Mouse (Mus musculus) heart, postnatal 10 days (tissue): Measurements from ENCODE around the gene Atp10b. TPM values are rescaled to one million over a fixed set of nuclear protein-coding genes. Genes with fewer than 3 reads are reported as not detected.
"Not testable (repeated sequence)": the region's sequence is repeated elsewhere in the genome, so short reads cannot be mapped to it uniquely, and the experiment has no call there.

Experiments used
- DNase-seq, 2 experiments: peaks; one replicate each; pipeline ENCODE4 v3.0.0; 2021
- intact Hi-C: fragments of 180-260 bp; cut with DNase I; formaldehyde crosslinking; loops from one replicate; pipeline ENCODE4 v1.15.1; 2025
- total RNA-seq, 2 experiments: library from RNA; stranded (reverse); gene quantifications; 2 replicates each; pipeline ENCODE4 v1.2.3; 2021

Gene Atp10b
- not detected for total RNA-seq

DNA sequence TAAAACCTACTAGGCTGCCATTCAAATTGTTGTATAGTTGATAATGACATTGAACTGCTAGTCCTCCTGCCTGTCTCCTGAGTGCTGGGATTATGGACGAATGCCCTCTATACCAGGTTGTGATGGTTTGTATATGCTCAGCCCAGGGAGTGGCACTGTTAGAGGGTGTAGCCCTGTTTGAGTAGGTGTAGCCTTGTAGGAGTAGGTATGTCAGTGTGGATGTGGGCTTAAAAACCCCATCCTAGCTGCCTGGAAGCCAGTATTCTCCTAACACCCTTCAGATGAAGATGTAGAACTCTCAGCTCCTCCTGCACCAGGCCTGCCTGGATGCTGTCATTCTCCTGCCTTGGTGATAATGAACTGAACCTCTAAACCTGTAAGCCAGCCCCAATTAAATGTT, at the start of gene Atp10b:
Gene Atp10b (plus strand): TSS at position 301 of the 400 bp plus-strand sequence.
- no peak for DNase-seq
- intact Hi-C loops, result no loop called here

DNA sequence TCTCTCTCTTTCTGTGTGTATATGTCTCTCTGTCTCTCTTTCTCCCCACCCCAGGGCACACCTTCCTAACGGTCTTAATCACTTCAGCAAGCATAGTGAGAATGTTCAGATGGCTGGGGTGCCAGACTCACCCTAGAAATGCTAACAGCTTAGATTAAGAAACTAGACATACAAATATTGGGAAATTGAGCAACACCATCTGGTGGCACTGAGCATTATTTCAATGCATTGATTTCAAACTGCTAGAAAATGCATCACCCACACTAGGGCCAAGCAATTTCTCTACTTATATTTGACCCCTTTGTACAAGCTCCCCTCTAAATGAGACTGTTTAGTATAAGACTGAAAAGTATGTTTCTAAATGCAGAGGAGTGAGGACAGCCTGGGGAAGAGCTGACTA, 48.3 kb upstream of the Atp10b start:
- no peak for DNase-seq
- intact Hi-C loops, result no loop called here

DNA sequence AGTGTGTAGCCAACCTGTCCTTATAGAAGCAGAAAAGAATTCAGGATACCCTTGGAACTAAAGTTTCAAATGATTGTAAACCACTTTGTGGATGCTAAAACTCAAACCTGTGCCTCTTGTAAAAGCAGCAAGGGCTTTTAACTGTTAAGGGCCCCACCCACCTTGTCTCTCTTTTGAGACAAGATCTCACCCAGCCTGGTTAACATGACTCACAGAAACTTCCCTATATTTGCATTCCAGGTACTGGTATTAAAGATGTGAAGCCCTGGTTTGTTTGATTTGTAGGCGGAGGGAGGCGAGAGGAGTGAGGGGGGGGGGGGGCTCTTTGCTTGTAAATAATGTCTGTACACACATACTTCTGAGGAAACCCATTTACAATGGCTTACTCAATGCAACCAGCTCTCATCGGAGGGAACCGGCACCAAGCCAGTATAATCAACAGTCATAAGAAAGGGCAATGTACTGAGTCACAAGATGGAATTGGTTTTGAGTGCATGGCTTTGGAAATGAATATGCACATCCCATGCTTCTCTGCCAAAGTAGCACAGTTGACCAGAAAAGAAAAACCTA, 23.7 kb upstream of the Atp10b start:
- DNase-seq, result no peak
- intact Hi-C loops, result no loop called here

DNA sequence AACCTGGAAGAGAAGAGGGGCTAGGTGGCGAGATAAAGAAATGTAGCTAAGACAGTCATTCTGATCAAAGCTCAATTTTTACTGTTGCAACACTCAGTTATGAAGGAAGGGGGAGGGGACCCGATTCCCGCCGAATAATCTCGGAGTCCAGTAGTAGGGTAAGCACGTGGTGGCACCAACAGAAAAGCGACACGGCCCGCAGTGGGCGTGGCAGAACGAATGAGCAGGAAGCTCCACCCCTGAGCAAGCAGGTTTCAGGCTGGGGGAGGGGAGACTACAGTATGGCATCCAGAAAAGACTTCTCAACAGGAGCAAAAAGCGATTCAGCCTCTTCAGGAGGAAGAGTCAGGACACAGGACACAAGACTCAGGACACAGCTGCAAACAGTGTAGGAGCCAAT, 23.1 kb upstream of the Atp10b start:
- DNase-seq, intact Hi-C loops: not testable (repeated sequence)

GRCm38 (mm10) chr11:43141296-43141695, 8.4 kb upstream of the Atp10b start:
- intact Hi-C loops, result no loop called here
- DNase-seq, result no peak

DNA sequence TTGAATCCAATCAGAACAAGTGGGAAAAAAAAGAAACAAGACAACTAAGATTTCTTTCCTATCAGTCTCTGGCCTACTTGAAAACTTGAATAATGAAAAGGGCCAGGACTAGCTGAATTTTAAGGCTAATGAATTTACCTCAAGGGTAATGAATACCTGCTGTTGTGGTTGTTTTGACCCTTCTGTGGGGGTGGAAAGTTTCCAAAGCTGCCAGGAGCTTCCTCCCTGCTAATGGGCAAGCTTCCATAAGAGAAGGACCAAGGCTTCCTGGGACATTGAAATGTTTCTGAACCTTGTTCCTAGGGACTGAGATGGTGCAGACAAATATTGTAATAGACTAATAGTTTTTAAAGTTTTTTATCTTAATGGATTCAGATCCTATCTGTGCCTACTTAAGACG, 6.9 kb upstream of the Atp10b start:
- DNase-seq, result no peak
- intact Hi-C loops, result no loop called here

GRCm38 (mm10) chr11:43144178-43144577, 5.5 kb upstream of the Atp10b start:
- intact Hi-C loops, result no loop called here

DNA sequence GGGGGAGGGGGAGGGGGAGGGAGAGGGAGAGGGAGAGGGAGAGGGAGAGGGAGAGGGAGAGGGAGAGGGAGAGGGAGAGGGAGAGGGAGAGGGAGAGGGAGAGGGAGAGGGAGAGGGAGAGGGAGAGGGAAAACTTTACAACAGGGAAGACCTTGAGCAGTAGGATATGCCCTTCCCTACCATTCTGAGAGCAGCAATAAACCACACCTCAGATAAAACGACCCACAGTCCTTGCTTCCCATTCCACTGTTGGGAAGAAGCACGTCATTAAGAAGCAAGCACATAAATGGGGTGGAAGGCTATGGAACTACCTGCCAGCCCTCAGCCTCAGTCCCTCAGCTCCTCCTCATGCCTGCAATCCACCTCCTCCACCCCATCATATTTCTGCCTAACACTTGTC, 4.8 kb upstream of the Atp10b start:
- DNase-seq, intact Hi-C loops: not testable (repeated sequence)

More at GRCm38 (mm10) chr11:43144178-43144577, 5.5 kb upstream of the Atp10b start:
- no peak for DNase-seq

GRCm38 (mm10) chr11:43147380-43147779, 2.3 kb upstream of the Atp10b start:
- intact Hi-C loops, result no loop called here
- DNase-seq, result peak in 1 of 2 experiments; percentile 3

DNA sequence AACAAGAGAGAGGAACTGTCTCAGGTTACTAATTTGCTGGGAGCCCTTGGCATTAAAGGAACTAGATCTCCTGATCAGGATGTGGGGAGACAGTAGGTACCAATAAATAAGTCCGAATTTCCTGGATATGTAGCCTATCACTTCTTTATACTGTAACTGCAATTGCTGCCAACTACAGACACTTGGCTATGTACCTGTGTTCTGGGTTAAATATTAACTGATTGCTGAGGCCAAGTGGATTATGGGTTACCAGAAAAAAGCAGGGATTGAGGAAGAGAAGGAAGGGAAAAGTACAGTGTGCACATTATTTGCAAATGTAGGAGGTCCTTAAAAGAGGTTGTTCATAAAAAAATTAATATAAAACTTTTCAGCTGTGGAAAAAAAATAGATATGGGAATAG, 1.3 kb upstream of the Atp10b start:
- intact Hi-C loops, result no loop called here
- DNase-seq, result no peak

GRCm38 (mm10) chr11:43155004-43155403, 5.3 kb downstream of the Atp10b start:
- no peak for DNase-seq
- intact Hi-C loops, result no loop called here

DNA sequence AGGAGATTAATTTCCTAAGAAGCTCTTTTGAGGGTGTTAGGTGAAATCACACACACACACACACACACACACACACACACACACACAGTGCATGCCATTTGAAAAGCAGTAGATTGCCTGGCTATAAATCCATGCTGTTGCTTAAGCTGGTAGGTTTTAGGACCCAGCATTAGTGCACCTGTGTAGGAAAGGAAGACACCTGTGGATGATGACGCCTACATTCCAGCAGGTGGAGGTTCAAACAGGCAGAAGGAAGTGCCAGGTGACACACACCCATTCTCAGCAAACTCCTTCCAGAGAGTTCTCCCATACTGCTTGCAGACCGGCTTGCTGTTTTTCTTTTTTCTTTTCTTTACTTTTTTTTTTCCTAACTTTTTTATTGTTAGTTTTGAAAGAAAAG, 5.7 kb downstream of the Atp10b start:
- intact Hi-C loops, result no loop called here
- DNase-seq, result no peak

- intact Hi-C loops, result no loop called here
- no peak for DNase-seq
These were observed 9.1 kb downstream of the Atp10b start for GRCm38 (mm10) chr11:43158814-43159213.

GRCm38 (mm10) chr11:43160188-43160942, 10.7 kb downstream of the Atp10b start:
- intact Hi-C loops, result no loop called here

DNA sequence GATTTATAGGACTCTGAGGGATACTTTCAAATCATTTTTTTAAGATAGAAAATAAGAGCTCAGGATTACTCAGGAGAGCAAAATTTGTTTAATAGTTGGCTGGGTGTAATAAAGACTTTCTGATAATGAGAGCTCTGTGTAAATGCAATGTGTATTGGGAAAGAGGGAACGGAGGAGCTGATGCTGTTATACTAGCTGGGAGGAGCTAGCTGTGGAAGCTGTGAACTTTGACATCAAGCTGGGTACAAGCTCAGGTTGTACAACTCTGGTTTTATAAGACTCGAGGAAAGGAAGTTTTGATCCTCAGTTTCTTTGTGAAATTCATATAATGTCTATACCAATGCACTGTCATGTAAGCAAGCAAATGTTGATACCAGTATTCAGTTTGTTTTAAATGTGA, 20.9 kb downstream of the Atp10b start:
- no peak for DNase-seq
- intact Hi-C loops, result no loop called here

More at GRCm38 (mm10) chr11:43160188-43160942, 10.7 kb downstream of the Atp10b start:
- no peak for DNase-seq

DNA sequence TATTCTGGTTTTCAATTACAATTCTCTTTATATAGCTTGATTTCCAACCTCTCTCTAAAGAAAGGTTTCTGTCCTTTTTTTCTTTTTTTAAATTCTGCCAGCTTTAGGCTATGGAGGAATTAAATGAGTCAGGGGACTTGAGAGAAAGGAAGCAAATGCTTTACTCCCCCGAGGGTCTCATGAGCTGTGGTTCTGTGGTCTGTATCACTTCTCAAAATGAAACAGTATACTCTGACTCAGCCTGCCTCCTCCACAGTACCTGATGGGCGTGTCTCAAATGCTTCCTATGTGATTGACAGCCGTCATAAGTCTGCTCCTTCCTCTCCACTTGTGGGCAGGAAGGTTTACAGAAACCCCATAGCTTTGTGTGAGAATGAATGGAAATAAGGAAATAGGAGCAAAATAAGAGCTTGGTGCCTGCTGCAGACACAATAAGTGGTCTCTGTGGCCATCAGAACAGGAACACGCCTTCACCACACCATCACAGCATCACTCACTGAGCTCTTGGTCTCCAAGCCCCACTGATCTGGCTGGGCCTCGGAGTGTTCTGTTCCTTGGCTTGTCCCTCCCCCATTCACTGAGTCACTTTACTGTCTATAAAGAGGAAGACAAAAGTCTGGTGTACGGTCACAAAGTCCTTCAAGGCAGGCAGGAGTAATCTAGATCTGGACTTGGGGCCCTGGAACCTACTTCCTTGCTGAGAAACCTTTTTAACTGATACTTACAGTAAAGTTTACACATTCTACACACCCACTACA, 24.9 kb downstream of the Atp10b start:
- no peak for DNase-seq
- intact Hi-C loops, result no loop called here

GRCm38 (mm10) chr11:43182401-43182800, 32.7 kb downstream of the Atp10b start:
- peak; percentile 4 to 15 for DNase-seq
- intact Hi-C loops, result no loop called here

GRCm38 (mm10) chr11:43182816-43183215, 33.1 kb downstream of the Atp10b start:
- DNase-seq, result peak; percentile 17 to 25
- intact Hi-C loops, result no loop called here

- intact Hi-C loops, result no loop called here
- DNase-seq, result no peak
These were observed 33.8 kb downstream of the Atp10b start for GRCm38 (mm10) chr11:43183457-43183856.

- intact Hi-C loops, result no loop called here
These were observed 36.6 kb downstream of the Atp10b start for GRCm38 (mm10) chr11:43186291-43186690.

DNA sequence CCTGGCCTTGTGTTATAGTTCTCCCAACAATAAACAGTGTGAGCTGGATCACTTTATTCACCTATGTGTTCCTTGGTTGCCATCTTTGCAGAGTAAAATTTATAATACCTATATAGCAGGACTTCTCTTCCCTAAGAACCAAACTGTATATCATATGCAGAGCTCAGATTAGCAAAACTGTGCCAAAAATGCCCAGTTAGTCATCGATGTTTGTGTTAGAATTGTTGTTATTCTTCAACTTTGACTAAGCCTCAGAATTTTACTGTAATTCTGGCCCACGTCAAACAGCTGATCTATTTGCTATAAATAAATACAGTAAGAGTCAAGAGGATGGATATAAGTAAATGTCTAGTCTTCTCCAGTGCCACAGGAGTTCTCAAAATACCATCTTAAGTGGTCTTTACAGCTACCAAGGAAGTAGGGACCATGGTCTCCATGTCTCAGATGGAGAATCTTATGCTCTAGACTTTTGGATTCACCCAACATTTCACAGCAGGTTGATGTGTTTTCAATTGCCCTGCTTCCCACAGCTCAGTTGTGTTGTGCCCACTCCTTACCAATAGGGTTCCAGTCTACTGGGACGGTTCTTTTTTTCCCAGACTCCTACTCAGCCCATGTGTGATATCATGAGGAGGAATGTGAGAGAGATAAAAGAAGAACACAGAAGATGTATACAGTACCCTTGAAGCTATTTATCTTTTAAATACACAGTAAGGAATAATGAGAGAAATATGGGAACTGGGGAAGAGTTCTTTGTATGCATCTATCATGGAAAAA, 40.3 kb downstream of the Atp10b start:
- intact Hi-C loops, result no loop called here
- DNase-seq, result no peak

More at GRCm38 (mm10) chr11:43186291-43186690, 36.6 kb downstream of the Atp10b start:
- no peak for DNase-seq
